Mouse (Mus musculus) testis, adult 2 months (tissue): ENCODE results near the gene Slc2a9. TPM values are rescaled to one million over a fixed set of nuclear protein-coding genes. Genes with fewer than 3 reads are reported as not detected.

ENCODE experiments used
- H3K27ac ChIP-seq: fragments of 200-500 bp; 2 replicates; pipeline ENCODE4 v1.5.1; 2012; ENCODE audit warnings: low read depth, low read length; ENCODE audit not compliant: control insufficient read depth, insufficient read depth
- H3K27me3 ChIP-seq: fragments of 200-500 bp; 2 replicates; pipeline ENCODE4 v1.6.1; 2012; ENCODE audit warnings: mild to moderate bottlenecking, low read length, moderate library complexity; ENCODE audit not compliant: control insufficient read depth, insufficient read depth
- H3K36me3 ChIP-seq: fragments of 200-500 bp; 2 replicates; pipeline ENCODE4 v1.6.1; 2012; ENCODE audit warnings: mild to moderate bottlenecking, low read length; ENCODE audit not compliant: control insufficient read depth, insufficient read depth
- H3K4me1 ChIP-seq: fragments of 200-500 bp; 2 replicates; pipeline ENCODE4 v1.6.1; 2012; ENCODE audit warnings: low read length; ENCODE audit not compliant: control insufficient read depth, insufficient read depth
- H3K4me3 ChIP-seq: fragments of 200-500 bp; 2 replicates; pipeline ENCODE4 v1.5.1; 2012; ENCODE audit warnings: low read depth, mild to moderate bottlenecking, low read length, moderate library complexity, mixed read lengths; ENCODE audit not compliant: control insufficient read depth
- CTCF ChIP-seq: fragments of 200-500 bp; IDR thresholded peaks from 2 replicates; pipeline ENCODE4 v1.5.1; 2012; ENCODE audit warnings: low read depth, mild to moderate bottlenecking, inconsistent platforms, low read length, moderate library complexity; ENCODE audit not compliant: control insufficient read depth, insufficient read depth, insufficient replicate concordance
- POLR2A ChIP-seq: fragments of 200-500 bp; IDR thresholded peaks from 2 replicates; pipeline ENCODE4 v1.6.1; 2012; ENCODE audit warnings: low read depth, mild to moderate bottlenecking, inconsistent platforms, low read length, moderate library complexity; ENCODE audit not compliant: control insufficient read depth
- polyA plus RNA-seq: library from polyadenylated mRNA; depleted of rRNA; stranded (reverse); fragments of >200 nt; gene quantifications from 2 replicates; pipeline ENCODE4 v1.2.3, GENCODE M21; 2012

Gene Slc2a9
- polyA plus RNA-seq, 1 experiment = 0.19 TPM

- TF ChIP-seq CTCF (no peak), POLR2A (no peak)
- Histone ChIP-seq H3K4me1 (no peaks in the 10 kb centered on the region), H3K4me3 (no peak overlapping the region), H3K27me3 (no peaks in the 10 kb centered on the region), H3K36me3 (peaks cover 1% of the 10 kb centered on the region; the same call in 1 of the 2 replicates), H3K27ac (no peak overlapping the region)
Observed at GRCm38 (mm10) chr5:38541728-38542127, 38.8 kb upstream of the Slc2a9 start.

GRCm38 (mm10) chr5:38540898-38541297, 38.0 kb upstream of the Slc2a9 start:
- no peak overlapping the region for H3K4me3 ChIP-seq
- no peaks in the 10 kb centered on the region for H3K4me1 ChIP-seq
- no peaks in the 10 kb centered on the region for H3K27me3 ChIP-seq
- no peak overlapping the region for H3K27ac ChIP-seq
- H3K36me3 ChIP-seq = peaks cover 1% of the 10 kb centered on the region; the same call in 1 of the 2 replicates
- TF ChIP-seq CTCF (no peak), POLR2A (no peak)

GRCm38 (mm10) chr5:38538508-38538907, 35.6 kb upstream of the Slc2a9 start:
- Histone ChIP-seq H3K4me3 (no peak overlapping the region), H3K27ac (no peak overlapping the region), H3K36me3 (peaks cover 1% of the 10 kb centered on the region; the same call in 1 of the 2 replicates), H3K27me3 (no peaks in the 10 kb centered on the region), H3K4me1 (no peaks in the 10 kb centered on the region)
- no peak for TF ChIP-seq POLR2A
- no peak for TF ChIP-seq CTCF

- peaks cover 1% of the 10 kb centered on the region; the same call in 1 of the 2 replicates for H3K36me3 ChIP-seq
- TF ChIP-seq CTCF (no peak), POLR2A (no peak)
Observed at GRCm38 (mm10) chr5:38537845-38538244, 34.9 kb upstream of the Slc2a9 start.

GRCm38 (mm10) chr5:38536822-38537221, 33.9 kb upstream of the Slc2a9 start:
- TF ChIP-seq CTCF = no peak
- TF ChIP-seq POLR2A = no peak

More at GRCm38 (mm10) chr5:38537845-38538244, 34.9 kb upstream of the Slc2a9 start:
- Histone ChIP-seq H3K27ac (no peak overlapping the region), H3K27me3 (no peaks in the 10 kb centered on the region), H3K4me1 (no peaks in the 10 kb centered on the region), H3K4me3 (no peak overlapping the region)

GRCm38 (mm10) chr5:38532084-38532483, 29.1 kb upstream of the Slc2a9 start:
- Histone ChIP-seq H3K36me3 (no peaks in the 10 kb centered on the region), H3K27ac (no peak overlapping the region), H3K27me3 (no peaks in the 10 kb centered on the region), H3K4me1 (no peaks in the 10 kb centered on the region), H3K4me3 (no peak overlapping the region)
- TF ChIP-seq POLR2A (no peak), CTCF (no peak)

More at GRCm38 (mm10) chr5:38536822-38537221, 33.9 kb upstream of the Slc2a9 start:
- Histone ChIP-seq H3K4me1 (no peaks in the 10 kb centered on the region), H3K27me3 (no peaks in the 10 kb centered on the region), H3K36me3 (peaks cover 1% of the 10 kb centered on the region; the same call in 1 of the 2 replicates), H3K27ac (no peak overlapping the region), H3K4me3 (no peak overlapping the region)

GRCm38 (mm10) chr5:38529724-38530428, 26.9 kb upstream of the Slc2a9 start:
- H3K4me3 ChIP-seq = no peak overlapping the region
- no peak overlapping the region for H3K27ac ChIP-seq
- TF ChIP-seq POLR2A (no peak), CTCF (no peak)
- H3K36me3 ChIP-seq = no peaks in the 10 kb centered on the region
- no peaks in the 10 kb centered on the region for H3K27me3 ChIP-seq
- H3K4me1 ChIP-seq = no peaks in the 10 kb centered on the region
